Mouse (Mus musculus) neural tube, embryonic 12.5 days (tissue): Measurements from ENCODE around the gene Ceacam20. TPM values are rescaled to one million over a fixed set of nuclear protein-coding genes. Genes with fewer than 3 reads are reported as not detected.

Experiments used
- polyA plus RNA-seq: library from polyadenylated mRNA; unstranded; fragments of >200 nt; fragmentation: Nextera tagmentation; extraction: Ambion mirVana; gene quantifications from 2 replicates; pipeline ENCODE4 v1.2.1, GENCODE M21; 2016

Ceacam20 gene
- polyA plus RNA-seq, 1 experiment from 2014 or later: not detected

Other genes with a start within 250 kb of the Ceacam20 start
- 159 and 165 TPM in 2 replicates for gene Tomm40, start 250.0 kb upstream of the Ceacam20 start, polyA plus RNA-seq
- 63.5 and 64.4 TPM in 2 replicates for gene Nectin2, start 214.9 kb upstream of the Ceacam20 start, polyA plus RNA-seq
- gene Bcam, start 194.4 kb upstream of the Ceacam20 start, polyA plus RNA-seq: 15.1 and 15.4 TPM in 2 replicates
- gene Cblc, start 168.6 kb upstream of the Ceacam20 start, polyA plus RNA-seq: 0.73 and 0.87 TPM in 2 replicates
- 1.0 and 2.1 TPM in 2 replicates for gene Bcl3, start 142.6 kb upstream of the Ceacam20 start, polyA plus RNA-seq
- gene Gm19345, start 113.4 kb upstream of the Ceacam20 start, polyA plus RNA-seq: 1.4 and 1.7 TPM in 2 replicates
- not detected in 2 replicates for gene Ceacam16, start 104.1 kb upstream of the Ceacam20 start, polyA plus RNA-seq
- gene Ceacam19, start 77.4 kb upstream of the Ceacam20 start, polyA plus RNA-seq: not detected in 2 replicates
- gene Pvr, start 44.3 kb upstream of the Ceacam20 start, polyA plus RNA-seq: 5.9 and 6.8 TPM in 2 replicates
- gene Igsf23, start 14.7 kb upstream of the Ceacam20 start, polyA plus RNA-seq: 0.14 TPM in 1 of 2 replicates, not detected in the other
- not detected in 2 replicates for gene Nlrp9b, start 26.1 kb downstream of the Ceacam20 start, polyA plus RNA-seq
- gene Vmn1r91, start 134.3 kb downstream of the Ceacam20 start, polyA plus RNA-seq: not detected in 2 replicates
- gene Gm16442, start 157.2 kb downstream of the Ceacam20 start, polyA plus RNA-seq: not detected in 2 replicates
- not detected in 2 replicates for gene Vmn1r93, start 173.7 kb downstream of the Ceacam20 start, polyA plus RNA-seq
- gene Vmn1r94, start 203.0 kb downstream of the Ceacam20 start, polyA plus RNA-seq: not detected in 2 replicates
- not detected in 2 replicates for gene Vmn1r95, start 228.3 kb downstream of the Ceacam20 start, polyA plus RNA-seq
- not detected in 2 replicates for gene Gm6164, start 240.2 kb downstream of the Ceacam20 start, polyA plus RNA-seq